Mouse (Mus musculus) adrenal gland, adult 18-20 months (tissue): ENCODE measurements around the gene Zfp113. TPM values are rescaled to one million over a fixed set of nuclear protein-coding genes. Genes with fewer than 3 reads are reported as not detected.

Experiments used
- DNase-seq, 2 experiments: peaks; one replicate each; pipeline ENCODE4 v3.0.0; 2021 to 2022; ENCODE audit warnings: low spot score in 2 of 2
- long read RNA-seq, 2 experiments: library from polyadenylated mRNA; stranded (forward); transcript quantifications; one replicate each; pipeline ENCODE4 v2.0.0; 2021
- total RNA-seq, 2 experiments: library from RNA; stranded (reverse); gene quantifications; 1 replicate in 1 of 2; 2 replicates in 1 of 2; pipeline ENCODE4 v1.2.3; 2021

The Zfp113 gene
- total RNA-seq: 10 to 100 TPM; 10.1 to 10.9 TPM
- long read RNA-seq, experiment 1, full-length matches to known transcripts: 3 of 3 reads
- long read RNA-seq, experiment 1, partial matches to known transcripts: 0 of 3 reads
- long read RNA-seq, experiment 1, other reads (novel, unspliced or antisense): 0 of 3 reads
- long read RNA-seq, experiment 2, full-length matches to known transcripts: 6 of 7 reads
- long read RNA-seq, experiment 2, partial matches to known transcripts: 0 of 7 reads
- long read RNA-seq, experiment 2, other reads (novel, unspliced or antisense): 1 of 7 reads

DNA sequence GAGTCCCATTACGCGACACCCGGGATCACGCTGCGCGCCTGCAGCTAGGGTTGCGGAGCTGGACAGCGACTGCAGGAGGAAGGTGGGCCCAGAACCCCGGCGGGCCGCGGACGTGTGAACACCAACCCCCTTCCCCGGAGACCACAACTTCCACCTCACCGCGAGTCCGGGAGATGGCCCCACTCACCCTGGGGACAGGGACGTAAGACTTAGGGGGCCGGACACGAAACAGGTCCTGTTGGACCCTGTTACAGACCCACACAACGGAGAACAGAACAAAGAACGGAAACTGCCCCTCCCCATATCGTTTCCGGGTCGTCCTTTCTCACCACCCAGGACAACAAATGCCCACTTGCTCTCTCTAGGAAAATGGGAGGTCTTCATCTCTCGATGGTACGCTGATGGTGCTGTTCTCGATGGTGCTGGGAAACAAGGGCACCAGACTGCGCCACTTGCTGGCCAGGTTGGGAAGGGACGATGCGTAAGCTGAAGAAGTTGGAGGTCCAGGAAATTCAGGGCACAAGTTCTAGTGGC is at the start of gene Zfp113:
Gene Zfp113, minus strand, starts transcription at position 302 of the 534 bp plus-strand sequence.
- DNase-seq: peak; percentile 69 to 75

- no peak for DNase-seq
Observed at GRCm38 (mm10) chr5:138202086-138202485, 46.5 kb upstream of the Zfp113 start.

DNA sequence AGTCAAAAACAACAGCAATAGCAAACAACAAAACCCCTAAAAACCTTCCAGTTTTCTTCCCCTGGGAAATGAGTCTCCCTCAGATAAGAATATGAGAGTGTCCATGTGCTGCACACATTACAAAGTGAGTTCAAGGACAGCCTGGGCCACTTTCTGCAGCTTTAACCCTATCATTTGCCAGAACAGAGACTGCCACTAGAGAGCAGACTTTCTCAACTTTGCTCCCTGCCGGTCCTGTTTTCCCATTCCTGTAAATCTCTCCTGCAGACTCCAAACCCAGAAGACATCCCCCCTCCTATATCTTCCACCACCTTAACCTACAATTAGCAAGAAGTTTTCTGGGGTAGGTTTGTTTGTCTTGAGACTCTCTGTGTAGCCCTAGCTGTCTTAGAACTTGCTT is 44.0 kb upstream of the Zfp113 start:
- peak in 1 of 2 experiments; percentile 19 for DNase-seq

GRCm38 (mm10) chr5:138195463-138195862 is 39.9 kb upstream of the Zfp113 start:
- DNase-seq: no peak

- peak; percentile 41 to 42 for DNase-seq
Observed at GRCm38 (mm10) chr5:138194755-138195345, 39.3 kb upstream of the Zfp113 start.

GRCm38 (mm10) chr5:138193771-138194727 is 38.5 kb upstream of the Zfp113 start, which contains the start of gene Mblac1:
Gene Mblac1, plus strand, starts transcription at chr5:138194314.
- peak; percentile 78 to 79 for DNase-seq

GRCm38 (mm10) chr5:138187661-138188306 is 32.2 kb upstream of the Zfp113 start:
- DNase-seq: peak; percentile 44 to 53

- DNase-seq: peak; percentile 70 to 77
Observed at GRCm38 (mm10) chr5:138186950-138187638, 31.6 kb upstream of the Zfp113 start, which contains the start of the genes Taf6 and Cnpy4. Gene Taf6, minus strand, starts transcription at chr5:138187451. Gene Cnpy4, plus strand, starts transcription at chr5:138187485.

GRCm38 (mm10) chr5:138173217-138173616 is 17.7 kb upstream of the Zfp113 start:
- no peak for DNase-seq

- DNase-seq: peak; percentile 92 to 94
Observed at GRCm38 (mm10) chr5:138171695-138172491, 16.3 kb upstream of the Zfp113 start, which contains the start of the genes Ap4m1 and Mcm7. Gene Ap4m1, plus strand, starts transcription at chr5:138172002. Gene Mcm7, minus strand, starts transcription at chr5:138172422.

- DNase-seq: peak; percentile 93
Observed at GRCm38 (mm10) chr5:138170936-138171561, 15.5 kb upstream of the Zfp113 start.

DNA sequence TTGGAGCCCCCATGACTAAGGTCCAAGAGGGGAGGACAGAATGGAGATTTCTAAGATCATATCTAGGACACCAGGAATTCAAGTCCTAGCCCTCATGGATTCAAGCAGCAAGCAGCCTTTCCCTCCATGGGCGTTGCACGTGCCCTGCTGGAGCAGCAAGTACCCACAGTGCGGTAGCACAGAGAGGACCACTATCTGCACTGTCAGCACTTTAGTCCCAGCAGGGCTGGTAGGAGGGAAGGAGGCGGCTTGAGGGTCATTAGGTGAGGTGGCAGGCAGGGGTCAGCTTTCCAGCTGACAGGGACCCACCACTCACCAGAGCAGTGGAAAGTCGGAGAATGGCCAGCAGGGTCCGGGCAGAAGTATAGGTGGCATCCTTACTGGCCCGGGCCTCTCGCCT is 10.1 kb upstream of the Zfp113 start:
- no peak for DNase-seq

DNA sequence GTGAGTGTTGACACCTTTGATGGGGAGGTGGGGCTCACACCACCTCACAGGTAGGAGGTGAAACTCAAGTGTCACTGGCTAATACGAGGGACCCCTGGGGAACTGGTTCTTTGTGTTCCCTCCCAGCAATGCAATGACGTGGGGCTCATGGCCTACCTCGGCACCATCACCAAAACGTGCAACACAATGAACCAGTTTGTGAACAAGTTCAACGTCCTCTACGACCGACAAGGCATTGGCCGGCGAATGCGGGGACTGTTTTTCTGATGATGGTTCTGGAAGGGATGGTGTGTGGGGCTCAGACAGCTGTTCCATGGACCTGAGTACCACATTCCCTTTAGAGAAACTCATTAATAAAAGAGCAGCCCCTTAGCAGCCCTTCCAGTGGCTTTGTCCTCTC is 8.1 kb upstream of the Zfp113 start:
- DNase-seq: no peak

DNA sequence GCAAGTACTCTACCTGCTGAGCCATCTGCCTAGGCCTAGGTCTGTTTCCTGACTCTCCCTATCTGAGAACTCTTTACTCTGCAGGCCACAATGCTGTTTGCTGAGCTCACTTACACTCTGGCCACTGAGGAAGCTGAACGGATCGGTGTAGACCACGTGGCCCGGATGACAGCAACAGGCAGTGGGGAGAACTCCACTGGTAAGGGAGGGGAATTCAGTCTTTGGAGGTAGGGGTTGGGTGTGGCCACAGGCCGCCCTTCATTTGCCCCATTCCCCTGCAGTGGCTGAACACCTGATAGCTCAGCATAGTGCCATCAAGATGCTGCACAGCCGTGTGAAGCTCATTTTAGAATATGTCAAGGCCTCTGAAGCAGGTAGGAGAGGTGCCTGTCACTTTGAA is 7.5 kb upstream of the Zfp113 start:
- no peak for DNase-seq

DNA sequence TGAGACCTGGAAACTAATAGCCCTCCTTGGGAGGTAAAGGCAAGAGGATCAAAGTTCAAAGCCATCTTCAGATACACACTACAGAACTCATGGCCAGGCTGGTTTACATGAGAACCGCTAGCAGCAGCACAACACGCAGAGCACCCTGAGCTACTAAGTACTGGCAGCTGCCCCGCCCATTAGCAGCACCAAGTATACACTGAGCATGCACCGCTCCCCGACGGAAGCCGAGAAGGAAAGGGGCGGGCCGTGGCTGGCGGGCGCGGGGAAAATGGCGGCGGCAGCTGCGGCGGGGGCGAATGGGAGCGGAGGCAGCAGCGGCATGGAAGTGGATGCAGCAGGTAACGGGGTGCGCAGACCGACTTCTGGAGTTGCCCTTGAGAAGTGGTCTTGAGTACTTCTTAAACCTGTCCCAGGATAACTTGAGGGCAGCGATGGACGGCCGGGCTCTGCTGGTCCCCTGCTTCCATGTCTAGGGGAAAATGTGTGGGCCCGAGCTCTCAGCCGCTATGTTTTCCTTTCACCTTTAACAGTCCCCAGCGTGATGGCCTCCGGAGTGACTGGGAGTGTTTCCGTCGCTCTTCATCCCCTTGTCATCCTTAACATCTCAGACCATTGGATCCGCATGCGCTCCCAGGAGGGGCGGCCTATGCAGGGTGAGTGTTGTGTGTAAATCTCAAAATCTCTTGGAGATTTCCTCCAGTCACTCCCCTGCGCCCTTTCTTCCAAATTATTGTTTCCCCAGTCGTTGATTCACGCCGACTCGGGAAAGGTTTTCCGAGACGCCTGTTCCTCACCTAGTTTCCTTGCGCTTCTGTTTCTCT is 5.5 kb upstream of the Zfp113 start, which contains the start of gene Cops6:
Gene Cops6, plus strand, starts transcription at position 230 of the 824 bp plus-strand sequence.
- peak; percentile 97 for DNase-seq

- no peak for DNase-seq
Observed at GRCm38 (mm10) chr5:138160224-138160762, 4.7 kb upstream of the Zfp113 start.

DNA sequence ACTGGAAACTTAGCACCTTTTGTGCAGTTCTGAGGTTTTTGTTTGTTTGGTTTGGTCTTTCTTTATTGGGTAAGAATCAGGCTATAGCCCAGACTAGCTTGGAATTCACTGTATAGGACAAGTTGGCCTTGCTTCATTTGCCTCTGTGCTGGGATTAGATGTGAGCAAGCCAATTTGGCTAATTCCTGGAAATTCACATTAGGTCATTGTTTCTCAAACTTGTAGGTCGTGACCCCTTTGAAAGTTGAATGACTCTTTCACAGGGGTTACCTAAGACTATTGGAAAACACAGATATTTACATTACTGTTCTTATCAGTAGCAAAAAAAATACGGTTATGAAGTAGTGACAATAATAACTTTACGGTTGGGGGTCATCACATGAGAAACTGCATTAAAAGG is 1.2 kb downstream of the Zfp113 start:
- DNase-seq: no peak
